Mouse (Mus musculus): ENCODE measurements around the gene Nfkbib.
A peak's percentile ranks its signal among the peaks of the same experiment; 100 is the strongest.

Nfkbib gene

DNA sequence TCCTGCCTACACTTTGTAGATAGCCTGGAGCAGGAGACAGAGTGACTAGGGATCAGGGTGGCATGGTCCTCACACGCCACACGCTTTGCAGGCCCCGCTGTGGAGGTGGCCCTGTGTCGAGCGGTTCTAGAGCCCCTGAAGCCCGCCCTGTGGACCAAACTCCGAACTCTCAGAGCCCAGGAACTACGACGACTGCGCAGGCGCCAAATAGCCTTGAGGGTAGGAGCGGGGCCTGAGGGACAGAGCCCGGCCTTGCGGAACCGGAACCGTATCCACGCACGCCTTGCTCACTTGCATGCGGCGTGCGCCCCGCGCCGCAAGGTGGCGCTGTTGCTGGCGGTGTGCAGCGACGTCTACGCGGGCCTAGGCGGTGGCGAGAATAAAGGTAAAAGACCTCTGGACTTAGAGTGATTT lies 29.3 kb upstream of the Nfkbib start:
- DNase-seq = peak; percentile 86

DNA sequence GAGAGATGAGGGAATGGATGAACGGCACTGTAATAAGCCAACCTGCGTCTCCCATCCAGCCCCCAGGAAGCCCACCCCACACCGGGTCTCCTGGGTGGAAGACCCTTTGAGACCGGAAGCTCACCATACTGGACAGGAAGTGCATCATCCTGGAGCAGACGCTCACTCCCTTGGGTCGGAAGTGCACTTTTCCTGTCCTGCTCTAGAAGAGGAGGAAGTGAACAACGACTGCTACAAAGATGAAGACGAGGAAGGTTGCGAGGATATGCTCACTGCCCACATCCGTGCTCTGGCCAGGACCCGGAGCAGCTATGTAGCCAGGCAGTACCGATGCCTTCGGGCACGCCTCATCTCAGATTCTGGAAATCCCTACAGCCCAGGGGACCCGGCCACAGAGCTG lies 28.5 kb upstream of the Nfkbib start:
- no peak for DNase-seq

DNA sequence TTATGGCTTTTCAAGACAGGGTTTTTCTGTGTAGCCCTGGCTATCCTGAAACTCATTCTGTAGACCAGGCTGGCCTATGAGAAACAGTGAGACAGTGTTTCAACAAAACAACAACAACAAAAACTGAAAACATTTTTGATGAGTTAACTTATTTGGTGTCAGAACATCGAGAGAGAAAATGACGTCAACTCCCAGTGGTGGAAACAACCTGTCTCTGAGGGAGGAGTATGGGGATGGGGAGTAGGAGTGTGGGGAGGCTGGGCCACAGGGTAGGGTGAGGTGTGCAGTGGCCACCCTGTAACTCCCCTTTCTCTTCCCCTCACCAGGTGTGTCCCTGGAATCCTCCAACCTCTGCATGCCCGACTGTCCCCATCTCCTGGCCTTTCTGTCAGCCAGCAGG lies 27.2 kb upstream of the Nfkbib start:
- DNase-seq = no peak

DNA sequence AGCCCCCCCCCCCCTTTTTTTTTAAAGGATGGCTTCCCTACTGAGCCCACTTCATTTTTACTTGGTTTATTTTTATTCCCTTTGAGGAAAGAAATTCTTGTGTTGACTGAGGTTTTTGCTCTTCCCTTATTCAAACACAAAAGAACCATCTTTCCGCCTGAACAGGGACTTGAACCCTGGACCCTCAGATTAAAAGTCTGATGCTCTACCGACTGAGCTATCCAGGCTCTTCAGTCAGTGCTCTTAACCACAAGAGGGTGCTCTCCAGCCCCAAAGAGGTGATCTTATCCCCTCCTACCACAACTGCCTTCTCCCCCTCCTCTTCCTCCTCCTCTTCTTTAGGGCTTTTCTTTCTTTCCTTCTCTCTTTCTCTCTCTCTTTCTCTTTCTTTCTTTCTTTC lies 26.5 kb upstream of the Nfkbib start:
- peak; percentile 49 for DNase-seq

DNA sequence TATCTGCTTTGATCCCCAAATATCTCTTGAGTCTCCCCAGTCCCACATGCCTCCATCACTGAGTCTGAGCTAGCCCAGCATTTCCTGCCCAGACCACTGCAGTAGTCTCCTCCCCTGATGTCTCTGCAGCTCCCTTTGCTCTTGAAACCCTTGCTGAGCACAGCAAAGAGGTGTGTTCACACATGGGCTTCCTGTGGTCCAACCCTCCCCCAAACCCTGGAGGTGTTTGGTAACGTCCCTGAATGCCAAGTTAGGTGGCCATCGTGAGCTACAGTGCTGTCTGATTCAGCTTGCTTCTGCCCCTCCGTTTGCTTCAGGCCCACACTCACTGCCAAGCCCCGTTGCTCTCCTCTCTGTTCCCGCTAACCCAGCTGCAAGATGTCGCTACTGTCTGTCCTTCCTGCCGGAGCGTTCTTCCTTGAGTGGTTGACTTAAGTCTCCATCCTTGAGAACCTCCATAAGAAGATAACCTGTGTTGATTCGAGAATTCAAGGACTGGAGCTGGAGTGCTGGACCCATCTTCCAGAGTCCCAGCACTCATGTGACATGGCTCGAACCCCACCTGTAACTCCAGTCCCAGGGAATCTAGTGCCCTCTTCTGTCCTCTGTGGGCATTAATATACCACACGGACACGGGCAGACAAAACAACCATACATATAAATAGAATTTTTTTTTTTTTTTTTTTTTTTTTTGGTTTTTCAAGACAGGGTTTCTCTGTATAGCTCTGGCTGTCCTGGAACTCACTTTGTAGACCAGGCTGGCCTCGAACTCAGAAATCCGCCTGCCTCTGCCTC lies 25.3 kb upstream of the Nfkbib start:
- no peak for DNase-seq

DNA sequence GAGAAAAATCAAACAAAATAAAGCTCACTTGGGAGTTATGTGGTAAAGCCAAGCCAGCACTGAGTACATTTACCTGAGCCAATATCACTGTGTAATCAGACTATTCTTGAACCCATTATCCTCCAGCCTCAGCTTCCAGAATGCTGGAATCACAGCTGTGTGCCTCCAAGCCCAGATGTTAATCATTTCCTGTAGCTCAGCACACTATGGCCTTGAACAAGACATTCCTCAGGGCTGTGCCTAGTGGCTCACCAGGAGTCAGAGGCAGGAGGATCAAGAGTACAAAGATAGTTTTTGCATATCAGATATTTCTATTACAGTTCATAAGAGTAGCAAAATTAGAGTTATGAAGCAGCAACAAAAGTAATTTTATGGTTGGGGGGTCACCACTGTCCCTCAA lies 24.4 kb upstream of the Nfkbib start:
- no peak for DNase-seq

DNA sequence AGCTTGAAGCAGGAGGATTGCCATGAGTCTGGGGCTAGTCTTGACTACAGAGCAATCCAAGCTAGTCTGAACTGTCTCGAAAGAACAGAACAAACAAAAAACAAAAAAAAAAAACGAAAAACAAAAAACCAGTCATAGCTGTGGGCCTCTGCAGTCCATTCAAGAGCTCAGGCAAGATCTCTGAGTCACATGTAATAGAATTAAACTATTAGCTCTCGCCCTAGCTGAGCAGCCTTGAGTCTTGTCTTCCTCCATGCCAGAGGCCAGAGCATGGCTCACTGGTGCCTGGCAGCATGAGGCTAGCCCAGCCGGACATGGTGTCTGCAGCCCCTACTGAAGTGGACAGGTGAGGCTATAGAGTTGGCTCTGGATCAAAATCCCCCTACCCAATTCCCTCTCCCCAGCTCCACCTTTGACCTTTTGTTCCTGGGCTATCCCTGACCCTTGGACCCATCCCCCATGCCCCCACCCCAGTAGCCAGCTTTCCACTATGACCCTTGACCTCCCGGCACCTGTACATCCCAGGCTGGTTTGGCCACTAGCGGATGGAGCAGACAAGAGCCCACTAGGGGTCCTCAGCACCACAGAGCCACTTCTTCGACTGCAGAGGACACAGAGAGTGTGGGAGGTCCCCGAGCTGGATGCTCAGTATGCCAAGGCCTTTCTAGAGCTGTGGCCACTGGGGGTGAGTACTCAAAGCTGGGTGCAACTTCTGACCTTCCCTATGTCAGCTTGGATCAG lies 22.9 kb upstream of the Nfkbib start:
- DNase-seq = peak; percentile 34

DNA sequence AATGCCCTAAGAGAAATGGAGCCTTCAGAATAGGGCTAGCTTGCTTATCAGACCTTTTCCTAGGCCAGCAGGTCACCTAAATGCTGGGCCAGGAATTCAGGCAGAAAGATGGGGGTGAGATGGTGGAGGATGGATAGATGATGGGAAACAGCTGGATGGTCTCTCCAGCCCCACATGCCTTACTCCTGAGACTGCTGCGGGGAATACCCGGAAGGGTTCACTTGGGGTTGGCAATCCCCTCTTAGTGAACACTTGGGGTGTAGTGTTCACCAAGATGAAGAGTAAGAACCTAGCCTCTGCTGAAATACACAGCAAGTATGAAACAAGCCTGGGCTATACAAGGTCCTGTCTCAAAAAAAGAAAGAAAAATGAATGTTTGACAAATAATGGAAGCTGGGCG lies 21.9 kb upstream of the Nfkbib start:
- no peak for DNase-seq

DNA sequence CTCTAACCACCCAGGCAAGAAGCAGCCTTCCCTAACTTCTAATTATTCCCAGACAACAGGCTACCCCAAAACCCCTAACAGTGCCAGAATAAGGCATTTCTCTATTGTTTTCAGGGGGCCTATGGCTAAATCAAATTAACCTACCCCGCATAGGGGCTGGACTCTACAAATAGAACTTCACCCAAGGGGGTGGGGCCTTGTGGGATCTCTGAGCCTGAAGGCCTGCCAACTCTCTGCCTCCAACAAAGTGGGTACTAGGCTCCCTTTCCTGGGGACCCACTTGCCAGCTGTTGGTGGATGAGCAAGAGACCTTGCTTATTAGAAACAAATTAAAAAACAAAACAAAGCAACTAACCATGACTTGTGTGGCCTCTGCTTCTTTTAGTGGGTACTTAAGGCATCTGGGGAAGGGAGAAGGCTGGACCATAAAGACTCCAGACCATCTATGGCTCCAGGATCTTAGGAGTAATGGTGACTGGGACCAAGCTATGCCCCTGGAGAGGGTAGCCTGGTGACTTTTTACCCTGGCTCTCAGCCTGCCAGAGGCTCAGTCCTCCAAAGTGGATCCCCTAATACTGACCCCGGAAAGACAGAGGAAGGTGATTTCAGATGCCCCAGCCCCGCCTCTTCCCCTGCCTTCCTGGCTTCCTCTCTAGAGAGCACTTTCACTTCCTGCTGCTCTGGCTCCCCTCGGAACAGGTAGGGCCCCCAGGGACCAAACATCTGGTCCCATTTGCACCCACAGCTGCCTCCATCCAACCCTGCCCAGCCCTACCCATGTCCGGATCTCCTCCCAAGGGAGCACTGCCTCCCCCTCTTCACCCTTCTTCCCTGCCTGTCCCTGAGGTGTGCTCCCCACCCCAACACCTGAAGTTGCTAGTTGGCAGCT lies 21.2 kb upstream of the Nfkbib start, which contains the start of gene Rinl:
Gene Rinl, plus strand, starts transcription at position 663 of the 889 bp plus-strand sequence.
- no peak for DNase-seq

DNA sequence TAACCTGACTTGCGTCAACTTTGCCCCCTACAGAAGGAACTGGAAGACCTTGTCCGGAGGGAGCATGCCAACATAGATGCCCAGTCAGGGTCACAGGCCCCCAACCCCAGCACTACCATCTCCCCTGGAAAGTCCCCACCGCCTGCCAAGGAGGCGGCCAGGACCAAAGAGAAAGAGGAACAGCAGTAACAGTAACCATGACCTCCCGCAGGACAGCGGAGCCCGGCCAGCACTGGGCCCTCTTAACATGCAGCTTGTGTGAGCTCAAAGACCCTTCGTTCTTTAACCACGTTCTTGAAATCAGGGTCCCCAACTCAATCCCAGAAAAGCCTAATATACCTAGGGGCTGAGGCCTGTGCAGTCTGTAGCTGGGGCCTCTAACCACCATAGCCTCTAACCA lies 20.6 kb upstream of the Nfkbib start:
- no peak for DNase-seq

DNA sequence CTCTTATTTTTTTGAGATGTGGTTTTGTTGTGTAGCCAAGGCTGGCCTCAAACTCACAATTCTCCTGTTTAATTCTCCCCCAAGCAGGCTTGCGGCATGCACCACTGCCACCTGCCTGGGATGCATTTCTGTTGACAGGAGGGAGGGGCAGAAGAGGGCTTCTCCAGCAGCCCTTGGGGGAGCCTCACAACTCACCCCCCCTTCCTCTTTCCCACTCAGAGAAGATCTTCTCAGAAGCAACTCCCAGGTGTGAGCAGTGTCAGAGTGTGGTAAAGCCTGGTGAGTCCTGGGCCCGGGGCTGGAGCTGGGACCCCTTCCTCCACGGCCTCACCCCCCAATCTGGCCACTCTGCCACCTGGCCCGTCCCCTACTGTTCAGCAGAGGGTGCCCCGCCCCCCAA lies 17.8 kb upstream of the Nfkbib start:
- no peak for DNase-seq

DNA sequence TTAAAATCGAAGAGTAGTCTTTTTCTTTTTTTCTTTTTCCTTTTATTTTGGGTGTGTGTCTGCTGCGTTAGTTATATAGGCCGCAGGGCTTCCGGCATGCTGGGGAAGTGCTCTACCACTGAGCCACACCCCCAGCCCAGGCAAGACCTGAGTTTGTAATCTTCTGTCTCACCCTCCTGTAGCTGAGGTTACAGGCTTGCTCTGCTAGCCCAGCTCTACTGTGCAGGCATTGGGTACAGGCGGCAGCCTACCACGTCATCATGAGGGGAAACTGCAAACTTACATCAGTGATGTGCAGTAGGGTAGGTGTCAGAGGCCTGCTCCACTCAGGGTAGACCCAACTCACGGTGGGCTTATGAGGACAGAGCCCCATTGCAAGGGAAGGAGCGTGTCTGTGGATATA lies 13.9 kb upstream of the Nfkbib start:
- no peak for DNase-seq

DNA sequence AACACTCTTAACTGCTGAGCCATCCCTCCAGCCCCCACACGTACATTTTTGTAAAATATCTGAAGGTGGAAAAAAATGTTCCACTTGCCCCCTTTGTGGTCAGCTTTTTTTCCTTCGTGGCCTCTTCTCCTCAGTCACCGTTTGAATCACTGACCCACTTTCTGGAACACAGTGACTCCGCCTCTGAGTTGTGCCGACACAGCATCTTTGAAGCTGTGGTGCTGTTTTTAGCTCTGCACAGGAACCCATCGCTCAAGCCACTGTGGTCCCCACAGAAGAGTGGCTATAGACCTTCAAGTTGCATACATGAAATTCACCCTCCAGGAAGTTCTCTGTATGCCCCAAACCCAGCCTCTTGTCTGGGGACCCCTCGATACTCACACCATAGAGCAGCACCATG lies 13.5 kb upstream of the Nfkbib start:
- DNase-seq = no peak

DNA sequence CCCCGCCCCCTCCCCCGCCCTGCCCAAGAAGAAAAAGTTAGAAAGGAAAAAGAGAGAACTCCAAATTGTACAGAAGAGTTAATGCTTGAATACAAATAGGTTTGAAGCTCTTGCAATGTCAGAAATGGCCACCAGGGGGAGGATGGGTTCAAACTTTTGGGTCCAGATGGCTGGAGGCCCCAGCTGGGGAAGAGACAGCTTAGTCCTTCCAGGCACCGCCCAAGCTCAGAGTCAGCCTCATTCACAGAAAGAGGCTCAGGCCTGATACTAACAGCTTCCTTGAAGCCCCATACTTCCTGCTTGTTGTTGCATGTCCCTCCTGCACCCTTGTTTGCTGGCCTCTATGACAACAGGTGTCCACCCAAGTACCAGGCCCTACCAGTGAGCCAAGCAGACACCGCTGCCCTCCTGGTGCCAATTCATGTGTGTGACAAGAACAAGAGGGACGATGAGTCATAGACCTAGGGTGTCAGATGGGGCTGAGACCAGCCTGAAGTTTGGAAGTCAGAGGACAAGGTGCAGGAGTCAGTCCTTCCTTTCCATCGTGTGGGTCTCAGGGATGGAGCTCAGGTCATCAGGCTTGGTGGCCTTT lies 12.9 kb upstream of the Nfkbib start:
- peak; percentile 87 for DNase-seq

DNA sequence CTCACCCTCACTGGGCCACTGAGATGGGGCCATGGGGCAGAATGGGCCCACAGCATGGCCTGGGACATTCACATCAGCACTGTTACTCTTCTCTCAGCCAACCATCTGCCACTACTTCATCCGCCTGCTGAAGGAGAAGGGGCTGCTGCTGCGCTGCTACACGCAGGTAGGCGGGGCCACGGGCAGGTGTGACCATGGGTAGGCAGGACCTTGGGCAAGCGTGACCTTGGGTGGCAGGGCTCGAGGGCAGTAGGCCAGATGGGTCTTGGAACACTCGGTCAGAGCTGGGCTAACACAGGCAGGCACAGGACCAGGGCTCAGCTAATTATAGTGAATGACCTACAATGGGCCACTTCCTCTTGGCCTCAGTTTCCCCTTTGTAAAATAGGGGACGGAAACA lies 11.5 kb upstream of the Nfkbib start:
- no peak for DNase-seq

DNA sequence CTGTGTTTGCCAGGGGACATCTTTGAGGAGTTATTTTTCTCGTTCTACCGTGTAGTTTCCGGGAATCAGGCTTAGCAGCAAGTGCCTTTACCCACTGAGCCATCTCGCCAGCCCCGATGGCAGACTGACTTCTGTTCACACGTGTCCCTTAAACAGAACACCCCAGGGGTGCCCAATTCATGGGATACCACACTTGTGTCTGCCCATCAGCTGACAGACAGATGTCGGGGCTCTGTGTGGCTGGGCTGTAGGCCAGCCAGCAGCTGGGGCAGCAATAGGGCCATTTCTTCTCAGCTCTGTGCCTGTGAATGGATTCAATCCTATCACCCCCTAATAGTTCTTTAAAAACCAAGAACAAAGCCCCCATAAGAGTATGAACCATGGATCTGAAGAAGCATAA lies 7.8 kb upstream of the Nfkbib start:
- no peak for DNase-seq

DNA sequence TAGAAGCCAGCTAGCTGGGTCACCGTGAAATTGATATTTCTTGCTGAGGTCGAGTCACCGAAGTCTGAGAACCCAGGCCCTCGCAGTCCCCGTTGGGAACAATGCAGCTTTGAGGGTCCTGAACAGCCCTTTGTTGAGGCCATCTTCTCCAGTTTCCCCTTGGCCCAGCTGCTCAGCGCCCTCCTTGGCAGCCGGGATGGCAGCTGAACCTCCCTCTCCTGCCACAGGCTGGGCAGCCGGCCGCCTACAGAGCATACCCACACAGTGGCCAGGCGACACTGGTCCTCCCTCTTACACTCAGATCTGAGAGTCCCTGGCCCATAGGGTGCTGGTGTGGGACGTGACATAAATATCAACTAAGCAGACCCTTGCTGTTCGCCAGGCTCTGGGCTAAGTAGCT lies 6.9 kb upstream of the Nfkbib start:
- DNase-seq = no peak

DNA sequence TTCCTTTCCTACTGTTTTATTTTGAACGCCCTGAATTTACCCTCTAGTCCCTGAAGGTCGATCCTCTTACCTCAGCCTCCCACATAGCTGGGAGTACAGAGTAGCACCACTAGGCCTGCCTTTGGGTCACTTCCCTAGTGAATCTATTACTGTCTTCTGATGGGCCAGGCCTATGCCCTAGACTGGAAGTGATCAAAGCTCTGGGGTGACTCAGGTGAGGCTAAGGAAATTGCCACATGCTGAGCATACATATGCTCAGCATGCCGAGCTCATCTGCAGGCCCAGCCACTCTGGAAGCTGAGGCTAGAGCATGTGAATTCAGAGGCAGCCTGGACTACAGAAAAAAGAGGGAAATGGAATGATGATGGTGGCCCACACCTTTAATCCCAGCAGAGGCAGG lies 5.9 kb upstream of the Nfkbib start:
- DNase-seq = no peak

DNA sequence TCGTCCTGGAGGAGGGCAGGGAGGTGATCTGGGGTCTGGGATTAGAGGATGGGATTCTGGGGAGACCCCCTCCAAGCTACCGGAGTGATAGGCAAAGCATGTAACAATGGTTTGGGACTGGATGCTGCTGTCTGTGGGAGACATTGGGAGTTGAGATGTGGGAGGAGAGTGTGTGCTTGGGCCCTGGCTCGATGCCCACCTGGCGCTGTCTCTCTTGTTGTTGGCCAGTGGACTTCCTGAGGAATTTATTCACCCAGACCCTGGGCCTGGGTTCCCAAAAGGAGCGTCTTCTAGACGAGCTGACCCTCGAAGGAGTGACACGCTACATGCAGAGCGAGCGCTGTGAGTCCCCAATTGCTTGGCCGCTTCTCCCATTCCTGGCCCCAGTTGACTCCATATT lies 4.6 kb upstream of the Nfkbib start:
- no peak for DNase-seq

DNA sequence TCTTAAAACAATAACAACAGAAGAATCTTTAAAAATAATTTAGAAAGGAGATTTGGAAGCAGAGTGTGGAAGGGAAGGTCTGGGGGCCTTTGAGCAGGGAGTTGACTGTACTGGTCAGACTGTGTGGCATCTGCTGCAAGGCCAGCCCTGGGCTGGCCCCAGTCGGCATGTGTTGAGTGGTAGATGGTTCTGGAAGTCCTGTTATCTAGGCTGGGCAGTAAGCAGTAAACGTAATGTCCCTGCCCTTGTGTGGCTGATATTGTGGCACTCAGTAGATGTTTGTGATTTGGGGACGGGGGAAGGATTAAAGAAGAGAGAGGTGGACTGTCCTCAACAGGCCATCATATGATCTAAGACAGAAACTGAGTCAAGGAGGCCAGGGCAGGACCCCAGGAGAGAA lies 3.0 kb upstream of the Nfkbib start:
- peak; percentile 45 for DNase-seq

DNA sequence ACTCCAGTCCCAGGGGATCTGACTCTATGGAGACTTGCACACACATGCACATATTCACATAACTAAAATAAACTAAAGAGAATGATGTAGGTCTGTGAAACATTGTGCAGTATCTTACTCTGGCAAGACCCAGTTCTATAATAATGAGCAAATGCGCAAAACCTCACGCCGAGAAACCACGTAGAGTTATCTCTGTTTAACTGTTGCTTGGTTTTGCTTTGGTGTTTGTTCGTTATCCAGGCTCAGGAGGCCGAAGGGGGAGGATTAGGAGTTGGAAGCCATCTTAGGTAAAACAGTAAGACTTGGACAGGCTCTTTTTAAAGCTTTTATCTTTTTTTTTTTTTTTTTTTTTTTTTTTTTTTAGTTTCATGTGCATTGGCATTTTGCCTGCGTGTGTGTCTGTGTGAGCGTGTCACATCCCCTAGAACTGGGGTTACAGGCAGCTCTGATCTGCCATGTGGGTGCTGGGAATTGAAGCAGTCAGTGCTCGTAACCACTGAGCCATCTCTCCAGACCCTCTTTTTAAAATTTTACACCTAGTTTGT lies 2.2 kb upstream of the Nfkbib start:
- DNase-seq = no peak

DNA sequence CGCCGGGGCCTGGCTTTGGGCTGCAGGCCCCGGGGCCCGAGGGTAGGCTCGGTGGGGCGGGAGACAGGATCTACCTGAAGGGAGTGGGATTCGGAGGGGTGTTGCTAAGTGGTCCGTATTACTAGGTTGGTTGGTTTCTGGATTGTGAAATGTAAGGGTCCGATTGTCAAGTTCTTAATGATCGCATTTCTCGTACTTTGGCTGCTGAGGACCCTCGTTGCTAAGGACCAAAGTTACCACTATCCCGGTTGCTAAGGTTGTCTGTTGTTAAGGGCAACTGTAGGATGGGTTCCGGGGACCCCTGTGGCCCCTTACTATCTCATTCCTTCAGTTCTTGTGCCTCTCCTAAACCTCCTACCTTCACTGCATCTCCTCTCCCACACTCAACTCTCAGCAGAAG lies 402 bp downstream of the Nfkbib start:
- no peak for DNase-seq

All from liver (tissue).